Mouse (Mus musculus) activated CD4-positive, CD25-positive, alpha-beta regulatory T cell, adult 4 months (primary cell): Measurements from ENCODE around the gene B4gat1. TPM values are rescaled to one million over a fixed set of nuclear protein-coding genes. Genes with fewer than 3 reads are reported as not detected.
"Not testable (repeated sequence)": the region's sequence is repeated elsewhere in the genome, so short reads cannot be mapped to it uniquely, and the experiment has no call there.

Source experiments
- ATAC-seq: one replicate; pipeline ENCODE4 v1.8.0; 2017
- polyA plus RNA-seq, 2 experiments: library from polyadenylated mRNA; unstranded; fragments of 100-300 nt; shearing (Covaris generic); gene quantifications; one replicate each; pipeline ENCODE4 v1.2.1; 2017

Gene B4gat1
- polyA plus RNA-seq, 2 experiments from 2014 or later: 10.5 to 13.4 TPM

- not testable (repeated sequence) for ATAC-seq
Observed at GRCm38 (mm10) chr19:5086533-5086932, 47.9 kb downstream of the B4gat1 start.

GRCm38 (mm10) chr19:5087884-5088728 lies 49.5 kb downstream of the B4gat1 start, which contains the start of gene Yif1a:
Gene Yif1a (plus strand): TSS chr19:5088538.
- ATAC-seq: peak; percentile 95

- ATAC-seq: no peak
Observed at GRCm38 (mm10) chr19:5089324-5089723, 50.7 kb downstream of the B4gat1 start.

Other genes starting within 250 kb of the B4gat1 start
- 10 to 100 TPM; 25.8 to 50.9 TPM for gene Rbm4, start 244.9 kb upstream of the B4gat1 start, polyA plus RNA-seq
- 10 to 100 TPM; 36.1 to 36.5 TPM for gene Gm21992, start 227.2 kb upstream of the B4gat1 start, polyA plus RNA-seq
- 10 to 100 TPM; 18.3 to 54.9 TPM for gene Rbm14, start 227.2 kb upstream of the B4gat1 start, polyA plus RNA-seq
- gene Ccs, start 199.5 kb upstream of the B4gat1 start, polyA plus RNA-seq: 100 to 1,000 TPM in 1 of 2 experiments, 10 to 100 TPM in 1; 94.7 to 162 TPM
- gene Ccdc87, start 199.5 kb upstream of the B4gat1 start, polyA plus RNA-seq: not detected
- gene Ctsf, start 183.7 kb upstream of the B4gat1 start, polyA plus RNA-seq: under 1 TPM; 0.66 to 0.67 TPM
- not detected for gene Actn3, start 160.9 kb upstream of the B4gat1 start, polyA plus RNA-seq
- 1 to 10 TPM; 6.3 to 6.7 TPM for gene Zdhhc24, start 160.2 kb upstream of the B4gat1 start, polyA plus RNA-seq
- 1 to 10 TPM in 1 of 2 experiments, not detected in 1; 1.4 TPM for gene Bbs1, start 132.2 kb upstream of the B4gat1 start, polyA plus RNA-seq
- gene Dpp3, start 110.5 kb upstream of the B4gat1 start, polyA plus RNA-seq: 10 to 100 TPM; 38.4 to 59.4 TPM
- gene Peli3, start 95.7 kb upstream of the B4gat1 start, polyA plus RNA-seq: under 1 TPM in 1 of 2 experiments, not detected in 1; 0.25 TPM
- gene Mrpl11, start 76.7 kb upstream of the B4gat1 start, polyA plus RNA-seq: 10 to 100 TPM; 79.9 to 91.1 TPM
- under 1 TPM; 0.32 to 0.83 TPM for gene Npas4, start 48.5 kb upstream of the B4gat1 start, polyA plus RNA-seq
- gene Slc29a2, start 15.0 kb upstream of the B4gat1 start, polyA plus RNA-seq: 1 to 10 TPM in 1 of 2 experiments, under 1 TPM in 1; 0.46 to 2.1 TPM
- under 1 TPM; 0.40 to 0.68 TPM for gene AC124502.3, start 65 bp downstream of the B4gat1 start, polyA plus RNA-seq
- 100 to 1,000 TPM in 1 of 2 experiments, 10 to 100 TPM in 1; 91.4 to 102 TPM for gene Brms1, start 2.5 kb downstream of the B4gat1 start, polyA plus RNA-seq
- under 1 TPM in 1 of 2 experiments, not detected in 1; 0.13 TPM for gene Rin1, start 11.7 kb downstream of the B4gat1 start, polyA plus RNA-seq
- gene Cd248, start 29.3 kb downstream of the B4gat1 start, polyA plus RNA-seq: not detected
- not detected for gene Tmem151a, start 46.7 kb downstream of the B4gat1 start, polyA plus RNA-seq
- 10 to 100 TPM; 49.2 to 51.1 TPM for gene Yif1a, start 49.7 kb downstream of the B4gat1 start, polyA plus RNA-seq
- not detected for gene Cnih2, start 59.7 kb downstream of the B4gat1 start, polyA plus RNA-seq
- 100 to 1,000 TPM; 118 to 143 TPM for gene Rab1b, start 68.2 kb downstream of the B4gat1 start, polyA plus RNA-seq
- 1 to 10 TPM; 4.6 to 6.7 TPM for gene Klc2, start 79.7 kb downstream of the B4gat1 start, polyA plus RNA-seq
- gene Pacs1, start 234.3 kb downstream of the B4gat1 start, polyA plus RNA-seq: 10 to 100 TPM; 15.7 to 16.3 TPM